Mouse (Mus musculus) cerebral cortex, adult 2 months (tissue): ENCODE measurements around the gene Pitpna.

Experiments used
- WGBS: fragments of 180-500 bp; shearing (Covaris S2); methylation state at CpG from one replicate; pipeline ENCODE4 v1.1.7; 2018; 5-methylcytosine and 5-hydroxymethylcytosine counted together

Pitpna gene

DNA sequence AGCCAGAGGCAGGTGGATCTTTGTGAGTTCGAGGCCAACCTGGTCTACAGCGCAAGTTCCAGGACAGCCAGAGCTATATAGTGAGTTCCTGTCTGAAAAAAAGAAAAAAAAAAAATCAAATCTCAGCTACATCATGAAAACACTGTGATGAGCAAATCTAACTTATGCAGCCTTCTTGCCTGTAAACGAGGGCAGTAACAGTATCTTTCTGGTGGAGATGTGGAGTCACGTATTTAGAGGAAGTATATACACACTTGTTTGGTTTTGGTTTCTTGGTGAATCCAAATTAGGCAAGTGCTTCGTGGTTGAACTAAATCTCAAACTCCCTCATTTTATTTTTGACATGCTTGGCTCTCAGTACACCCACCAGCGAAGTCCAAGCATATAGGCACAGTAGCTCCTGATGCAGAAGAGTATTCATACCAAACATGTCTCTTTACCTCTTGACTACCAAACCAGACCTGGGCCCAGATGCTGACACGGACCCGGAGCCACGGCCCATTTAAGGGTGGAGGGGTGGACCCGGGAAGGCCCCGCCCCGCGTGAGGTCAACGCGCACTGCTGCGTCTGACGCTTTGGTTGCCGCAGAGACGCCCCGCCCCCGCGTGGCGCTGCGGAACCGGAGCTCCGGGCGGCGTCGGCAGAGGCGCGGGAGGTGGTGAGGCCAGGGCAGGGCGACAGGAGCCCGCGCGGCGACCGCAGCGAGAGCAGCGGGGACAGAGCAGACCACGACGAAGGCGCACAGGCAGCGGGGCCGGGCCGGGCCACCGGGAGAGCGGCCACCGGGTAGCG is at the start of gene Pitpna:
Gene Pitpna, plus strand, starts transcription at position 605 of the 792 bp plus-strand sequence.
- 4% methylated on average over 49 of the region's 49 CpGs for WGBS

DNA sequence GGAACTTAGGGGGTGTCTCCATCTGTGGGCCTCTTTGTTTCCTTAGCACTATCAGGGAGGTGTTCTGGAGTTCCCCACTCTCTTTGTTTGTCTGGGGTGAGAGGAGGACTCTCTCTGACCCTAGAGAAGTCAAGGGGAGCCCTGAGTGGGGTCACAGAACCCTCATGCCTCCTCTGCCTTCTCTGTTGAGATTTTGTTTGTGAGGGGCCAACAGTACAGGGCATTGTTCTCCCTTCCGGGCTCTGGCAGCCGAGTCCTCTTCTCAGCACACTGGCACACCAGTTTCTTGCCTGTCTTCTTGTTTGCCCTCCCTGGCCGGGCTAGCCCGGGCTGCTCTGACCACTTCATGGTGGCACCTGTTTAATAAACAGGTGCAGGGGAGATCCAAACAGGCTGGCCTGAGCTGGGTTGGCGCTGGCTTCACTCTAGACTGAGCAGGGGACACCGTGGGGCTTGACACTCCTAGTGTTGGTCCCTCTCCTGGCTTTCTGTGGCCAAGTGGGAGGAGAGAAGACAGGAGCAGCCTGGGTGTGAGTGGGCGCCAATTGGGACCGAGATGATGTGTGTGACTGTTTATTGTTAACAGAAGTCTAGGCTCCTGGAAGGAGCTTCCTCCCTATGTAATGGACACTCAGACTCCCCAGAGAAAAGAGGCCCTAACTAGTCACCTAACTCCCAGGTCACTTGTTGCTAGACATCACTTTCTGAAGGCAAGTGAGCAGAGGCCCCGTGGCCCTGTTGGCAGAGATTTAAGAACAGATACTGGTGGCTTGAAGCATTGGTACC is 49.5 kb upstream of the Pitpna start:
- WGBS = 41% methylated on average over 9 of the region's 9 CpGs

DNA sequence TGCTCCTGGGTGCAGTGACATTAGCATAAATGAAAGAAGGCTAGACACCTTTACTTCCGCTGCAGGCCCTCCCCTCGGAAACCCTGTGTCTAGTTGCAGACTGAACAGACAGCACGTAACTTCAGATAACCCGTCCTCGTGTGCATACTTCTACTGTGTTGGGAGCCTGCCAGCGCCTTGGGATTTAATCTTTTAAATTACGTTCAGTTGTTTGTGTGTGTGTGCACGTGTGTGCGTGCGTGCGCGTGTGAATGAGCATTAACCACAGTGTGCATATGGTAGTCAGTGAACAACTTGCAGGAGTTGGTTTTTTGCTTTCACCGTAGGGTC is 49.0 kb upstream of the Pitpna start:
- 76% methylated on average over 13 of the region's 13 CpGs for WGBS

DNA sequence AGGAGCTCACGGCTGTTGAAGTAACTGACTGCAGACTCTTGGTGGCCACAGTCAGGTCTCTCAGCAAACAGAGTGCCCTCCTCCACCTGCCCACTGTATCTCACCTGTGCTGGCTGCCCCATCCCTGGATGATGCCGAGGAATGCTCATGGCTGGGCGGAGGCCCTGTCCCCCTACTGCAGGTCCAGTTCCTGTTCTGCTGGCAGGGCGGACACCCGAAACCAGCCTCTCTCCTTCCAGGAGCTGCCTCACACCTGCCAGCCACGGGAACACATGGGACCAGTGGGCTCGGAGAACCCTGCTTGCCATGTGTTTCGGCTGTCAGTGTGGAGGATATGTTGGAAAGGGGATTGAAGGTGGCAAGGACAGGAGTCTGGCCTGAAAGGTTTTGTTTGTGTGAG is 47.7 kb upstream of the Pitpna start:
- WGBS = 68% methylated on average over 8 of the region's 8 CpGs

DNA sequence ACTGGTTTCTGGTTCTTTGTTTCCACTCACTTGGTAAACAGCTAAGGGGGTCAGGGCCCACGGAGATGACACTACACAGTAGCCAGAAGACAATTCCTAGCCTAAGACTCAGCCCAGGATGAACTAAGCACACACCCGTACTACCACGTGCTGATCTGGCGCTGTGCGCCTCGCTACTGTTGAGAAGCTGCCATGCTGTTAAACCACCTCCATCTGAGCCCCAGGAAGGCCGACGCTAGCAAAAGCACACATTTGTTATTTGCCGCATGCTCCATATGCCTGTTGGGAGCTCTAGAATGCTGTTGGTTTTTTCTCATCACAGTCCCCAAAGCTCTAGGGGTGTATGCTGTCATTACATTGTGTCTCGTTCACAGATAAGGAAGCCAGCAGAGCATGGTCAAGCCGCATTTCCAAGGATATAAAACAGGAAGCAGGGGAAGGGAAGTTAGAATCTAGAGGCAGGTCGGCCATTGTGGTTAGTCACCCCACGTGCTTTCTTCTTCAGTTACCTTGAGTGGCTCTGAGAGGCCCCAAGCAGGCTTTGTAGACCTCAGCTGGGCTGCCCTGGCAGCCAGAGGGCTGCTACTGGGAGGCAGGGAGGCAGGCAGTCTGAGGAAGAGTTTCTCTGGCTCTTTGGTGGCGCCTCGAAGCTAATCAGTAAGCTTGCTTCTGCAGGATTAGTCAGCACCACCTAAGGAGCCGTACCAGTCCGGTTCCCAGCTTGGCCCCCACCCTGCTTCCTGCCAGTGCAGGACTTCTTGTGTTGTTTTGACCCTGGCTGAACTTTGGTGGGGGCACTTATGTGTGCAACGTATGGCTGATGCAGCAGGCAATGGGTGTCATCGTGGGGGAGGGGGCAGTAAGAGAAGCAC is 47.0 kb upstream of the Pitpna start:
- WGBS = 40% methylated on average over 19 of the region's 19 CpGs

DNA sequence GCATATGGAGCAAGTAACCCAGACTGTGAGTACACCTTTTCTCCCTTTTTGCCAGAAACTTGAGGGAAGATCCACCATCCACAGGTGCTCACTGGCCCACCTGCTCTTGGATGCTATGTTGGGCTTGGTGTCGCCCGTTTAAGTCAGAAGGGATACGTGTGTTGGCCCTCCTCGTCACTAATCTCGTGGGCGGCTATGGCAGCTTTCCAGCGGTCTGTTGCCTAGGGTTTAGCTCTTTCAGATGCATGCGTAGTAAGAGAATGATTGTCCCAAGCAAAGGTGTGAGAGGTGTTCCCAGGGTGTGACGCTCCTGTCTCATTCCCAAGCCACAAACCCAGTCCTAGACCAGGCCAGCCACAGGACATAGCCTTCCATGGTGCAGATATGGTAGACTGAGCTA is 43.2 kb upstream of the Pitpna start:
- WGBS = 68% methylated on average over 9 of the region's 9 CpGs

DNA sequence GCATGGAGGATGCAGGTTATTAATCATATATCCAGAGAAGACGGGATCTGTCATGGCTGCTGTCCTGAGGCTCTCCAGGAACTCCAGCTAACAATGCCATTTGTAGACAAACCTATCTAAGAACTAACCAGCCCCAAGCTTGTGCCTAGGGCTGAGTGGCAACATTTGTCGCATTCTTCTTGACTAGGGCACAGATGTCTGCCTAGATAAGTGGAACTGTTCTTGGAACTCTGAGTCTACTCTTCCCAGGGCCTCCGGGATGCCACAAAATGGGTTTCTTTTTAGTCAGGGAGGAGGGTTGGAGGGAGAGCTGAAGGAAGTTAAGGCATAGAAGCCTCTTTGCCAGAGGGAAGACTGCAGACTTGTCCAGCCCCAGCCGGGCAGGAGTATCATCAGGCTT is 41.8 kb upstream of the Pitpna start:
- WGBS = 77% methylated on average over 4 of the region's 4 CpGs

DNA sequence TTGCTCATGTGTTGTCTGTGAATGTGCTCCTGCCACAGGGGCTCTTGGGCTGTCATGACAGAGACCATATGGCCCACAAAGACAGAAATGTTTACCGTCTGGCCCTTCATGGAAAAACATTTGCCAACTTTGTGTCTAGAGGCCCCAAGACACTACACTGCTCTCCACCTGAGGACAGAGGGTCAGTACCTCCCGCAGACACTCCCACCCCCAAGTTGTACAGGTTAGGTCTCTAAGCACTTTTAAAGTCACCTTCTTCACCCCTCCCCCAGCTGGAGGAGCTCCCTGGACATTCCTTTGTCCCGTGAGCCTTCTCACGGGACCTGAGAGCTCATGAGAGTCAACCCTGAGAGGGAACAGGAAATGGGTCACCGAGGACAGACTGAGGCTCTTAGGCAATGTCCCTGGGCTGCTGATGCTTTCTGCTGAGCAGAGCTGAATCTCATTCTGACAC is 38.2 kb upstream of the Pitpna start:
- WGBS = 60% methylated on average over 5 of the region's 5 CpGs

DNA sequence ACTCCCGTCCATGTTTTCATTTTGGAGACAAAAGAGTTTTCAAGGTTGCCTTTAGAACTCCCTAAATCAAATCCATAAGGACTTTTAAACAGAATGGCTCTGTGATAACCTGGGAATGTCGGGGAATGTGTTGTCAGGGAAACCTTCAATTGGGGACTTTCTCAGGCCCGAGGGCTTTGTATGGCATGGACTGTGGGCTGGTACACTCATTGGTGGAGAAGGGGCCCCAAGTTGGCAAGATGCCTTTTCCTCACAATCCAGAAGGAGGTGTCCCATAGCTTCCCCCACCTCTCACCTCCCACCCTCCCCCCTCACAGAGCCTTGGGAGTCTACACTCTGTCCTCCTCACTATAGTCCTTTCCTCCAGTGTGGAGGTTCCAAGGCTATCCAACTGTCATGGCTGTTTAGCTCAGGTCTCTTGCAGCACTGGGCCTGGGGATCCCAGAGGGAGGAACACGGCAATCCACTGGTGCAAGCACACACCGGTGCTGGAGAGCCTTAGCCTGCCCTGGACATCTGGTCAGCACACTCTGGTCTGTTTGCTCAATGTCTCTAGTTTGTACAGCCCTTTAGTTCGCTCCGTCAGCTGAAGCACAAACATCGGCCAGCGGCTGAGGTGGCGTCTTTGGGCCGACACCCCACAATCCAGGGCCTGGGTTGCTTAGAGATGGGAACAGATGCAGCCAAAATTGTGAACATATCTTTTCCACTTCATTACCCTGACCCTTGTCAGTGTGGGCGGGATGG is 37.5 kb upstream of the Pitpna start:
- 77% methylated on average over 12 of the region's 12 CpGs for WGBS

DNA sequence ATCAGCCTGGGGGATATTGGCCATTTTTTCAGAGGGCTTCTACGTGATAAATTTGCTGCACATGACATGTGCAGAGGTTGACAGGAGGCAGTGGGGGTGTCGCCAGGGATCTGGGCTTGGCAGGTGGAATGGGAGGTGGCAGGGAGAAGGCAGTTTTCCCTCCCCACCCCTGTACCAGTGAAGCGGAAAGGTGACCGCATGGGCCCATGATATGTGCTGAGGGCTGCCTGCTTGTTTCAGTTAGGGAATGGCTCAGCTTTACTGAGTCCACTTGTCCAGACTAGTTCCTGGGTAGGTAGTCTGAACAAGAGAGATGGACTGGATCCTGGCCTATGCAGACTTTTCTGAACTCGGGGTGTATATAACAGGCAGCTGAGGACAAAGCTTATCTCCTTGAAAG is 36.6 kb upstream of the Pitpna start:
- 83% methylated on average over 5 of the region's 5 CpGs for WGBS

DNA sequence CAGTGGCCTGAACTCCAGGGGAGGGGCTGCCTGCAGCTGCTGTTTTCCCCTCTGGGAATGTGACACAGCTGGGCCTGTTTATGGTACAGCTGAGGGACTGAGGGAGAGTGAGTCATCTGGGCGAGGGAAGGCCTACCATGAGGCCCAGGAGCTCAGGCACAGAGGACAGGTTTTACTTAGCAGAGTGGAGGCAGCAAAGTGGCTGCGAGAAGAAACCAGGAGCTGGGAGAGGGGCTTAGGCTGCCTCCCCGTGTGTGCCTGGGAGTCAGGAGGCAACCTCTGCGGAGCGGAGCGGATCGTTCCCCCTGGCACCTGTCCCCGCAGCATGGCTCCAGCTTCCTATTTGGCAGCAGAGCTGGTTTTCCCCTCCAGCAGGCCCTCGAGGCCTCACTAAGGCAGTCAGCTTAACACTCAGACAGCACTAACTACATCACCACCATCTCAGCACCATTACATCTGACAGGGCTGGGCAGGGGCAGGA is 35.9 kb upstream of the Pitpna start:
- 29% methylated on average over 7 of the region's 9 CpGs for WGBS

DNA sequence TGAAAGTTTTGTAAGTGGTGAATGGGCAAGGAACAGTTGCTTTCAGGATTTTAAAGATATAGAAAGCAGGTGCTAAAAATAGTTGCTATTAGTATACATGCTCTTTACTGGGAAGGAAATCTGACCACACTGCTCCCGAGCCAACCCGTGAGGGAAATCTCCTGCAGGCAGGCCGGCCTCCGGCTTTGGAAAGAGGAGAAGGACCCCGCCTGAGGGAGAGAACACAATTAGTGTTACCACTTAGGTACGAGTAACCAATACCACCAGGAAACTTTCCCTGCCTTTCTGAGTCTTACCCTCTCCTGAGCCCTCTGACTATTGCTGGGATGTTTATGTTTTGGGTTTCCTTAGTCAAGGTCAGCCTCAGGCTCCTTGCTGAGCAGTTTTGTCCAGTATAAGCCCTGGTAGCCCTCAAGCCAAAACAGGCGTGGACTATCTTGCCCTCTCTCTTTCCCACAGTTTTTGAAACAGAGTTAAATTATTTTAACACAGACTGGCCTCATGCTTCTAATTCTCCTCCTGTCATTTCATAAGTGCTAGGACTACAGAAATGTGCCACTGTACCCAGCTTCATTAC is 34.9 kb upstream of the Pitpna start:
- WGBS = 76% methylated on average over 7 of the region's 7 CpGs

DNA sequence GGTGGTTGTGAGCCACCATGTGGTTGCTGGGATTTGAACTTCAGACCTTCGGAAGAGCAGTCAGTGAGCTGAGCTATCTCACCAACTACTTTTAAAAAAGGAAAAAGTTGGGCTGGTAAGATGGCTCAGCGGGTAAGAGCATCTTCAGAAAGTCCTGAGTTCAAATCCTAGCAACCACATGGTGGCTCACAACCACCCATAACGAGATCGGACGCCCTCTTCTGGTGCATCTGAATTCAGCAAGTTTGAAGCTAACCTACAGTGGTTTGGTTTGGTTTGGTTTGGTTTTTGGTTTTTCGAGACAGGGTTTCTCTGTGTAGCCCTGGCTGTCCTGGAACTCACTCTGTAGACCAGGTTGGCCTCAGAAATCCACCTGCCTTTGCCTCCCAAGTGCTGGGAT is 31.9 kb upstream of the Pitpna start:
- 92% methylated on average over 6 of the region's 6 CpGs for WGBS

DNA sequence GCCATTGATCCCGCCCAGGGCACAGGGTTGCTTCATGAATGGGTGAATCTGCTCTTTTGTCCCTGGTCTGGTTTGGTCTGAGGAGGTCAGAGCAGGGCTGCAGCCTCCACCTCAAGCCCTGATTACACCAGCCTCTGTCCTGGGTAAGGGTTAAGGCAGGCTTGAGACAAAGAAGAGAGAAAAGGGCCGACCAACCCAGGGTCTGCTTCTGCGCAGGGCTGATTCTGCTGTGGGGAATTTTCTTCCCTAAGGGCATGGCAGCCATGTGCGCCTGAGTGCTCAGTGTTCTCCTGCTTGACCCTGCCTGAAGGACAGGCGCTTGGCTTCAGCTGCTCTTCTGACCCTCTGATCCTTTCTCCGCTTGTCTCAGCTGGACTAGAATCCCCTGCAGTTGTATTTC is 30.8 kb upstream of the Pitpna start:
- WGBS = 90% methylated on average over 6 of the region's 6 CpGs

DNA sequence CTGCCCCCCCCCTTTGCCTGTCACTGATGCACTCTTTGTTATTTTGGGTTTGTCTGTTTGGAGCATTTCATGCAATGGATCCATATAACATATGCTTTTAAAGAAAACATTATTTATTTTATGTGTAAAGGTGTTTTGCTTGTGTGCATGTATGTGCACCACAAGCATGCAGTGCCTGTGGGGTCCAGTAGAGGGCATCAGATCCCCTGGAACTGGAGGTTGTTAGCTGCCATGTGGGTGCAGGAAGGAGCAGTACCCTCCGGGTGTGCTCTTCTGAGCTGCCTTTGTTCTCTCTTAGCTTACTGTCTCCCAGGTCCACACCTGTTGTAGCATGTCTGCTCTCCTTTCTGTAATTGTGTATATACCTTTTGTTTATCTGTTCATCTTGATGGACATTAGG is 29.8 kb upstream of the Pitpna start:
- 85% methylated on average over 1 of the region's 1 CpGs for WGBS

DNA sequence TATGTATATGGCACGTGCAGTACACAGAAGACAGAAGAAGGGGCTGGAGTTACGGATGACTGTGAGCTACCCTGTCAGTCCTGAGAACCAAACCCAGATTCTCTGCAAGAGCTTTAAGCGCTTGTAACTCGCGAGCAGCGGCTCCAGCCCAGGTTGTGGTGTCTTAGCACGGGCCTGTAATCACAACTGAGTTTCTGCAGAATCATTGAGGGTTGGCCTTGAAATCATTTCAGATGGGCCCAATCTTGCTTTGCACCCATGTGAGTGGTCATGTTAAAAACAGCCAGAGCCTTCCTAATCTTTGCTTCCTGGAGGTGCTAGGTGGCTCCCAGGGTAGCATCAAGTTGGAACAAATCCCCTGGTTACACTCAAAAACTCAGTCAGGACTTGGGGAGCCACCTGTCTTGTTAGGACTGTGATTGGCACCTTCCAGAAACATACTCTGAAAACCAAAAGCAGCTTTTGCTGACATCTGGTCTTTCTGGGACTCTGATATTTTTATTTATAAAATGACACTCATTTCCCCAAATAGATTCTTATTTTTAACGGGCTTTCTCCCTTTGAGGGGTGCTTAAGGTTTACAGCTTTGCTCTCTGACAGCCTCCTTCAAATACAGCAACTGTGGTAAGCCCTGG is 27.9 kb upstream of the Pitpna start:
- WGBS = 70% methylated on average over 8 of the region's 8 CpGs

DNA sequence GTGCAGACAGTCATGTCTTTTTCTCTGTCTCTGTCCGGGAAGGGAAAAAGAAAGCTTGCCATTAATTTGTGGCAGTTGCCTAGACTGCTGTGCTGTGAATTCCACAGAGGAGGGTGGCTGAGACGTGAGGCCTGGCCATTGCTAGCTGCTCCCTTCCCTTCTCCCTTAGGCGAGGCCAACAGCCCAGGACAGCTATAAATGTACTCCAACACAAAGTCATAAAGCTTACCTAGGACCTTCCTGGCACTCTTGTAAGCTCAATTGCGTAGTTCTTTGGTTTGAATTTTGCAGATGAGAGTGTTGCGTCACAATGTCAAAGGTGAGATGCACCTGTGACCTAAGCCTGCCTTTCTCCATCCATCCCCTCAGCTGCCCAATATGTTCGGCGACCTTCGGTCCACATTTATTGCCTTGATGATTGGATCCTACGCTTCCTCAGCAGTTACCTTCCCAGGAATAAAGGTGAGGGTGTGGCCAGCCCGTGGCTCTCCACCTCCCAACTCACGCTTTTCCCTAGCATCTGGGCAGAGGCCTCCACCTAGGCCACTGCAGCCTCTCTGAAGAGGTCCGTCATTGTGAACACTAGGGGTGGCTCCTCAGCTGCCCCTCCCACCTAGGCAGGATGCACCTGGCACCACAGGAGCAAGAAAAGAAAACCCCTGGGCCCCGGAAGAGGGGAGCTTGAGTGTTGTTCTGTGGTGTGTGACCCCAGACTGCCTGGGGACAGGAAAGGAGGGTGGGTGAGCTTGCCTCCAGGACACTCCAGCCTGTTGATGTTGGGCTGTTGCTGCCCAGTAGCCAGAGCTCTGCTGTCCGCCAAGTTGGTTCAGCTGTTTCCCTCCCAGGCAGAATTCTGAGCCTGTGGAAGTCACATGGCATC is 27.1 kb upstream of the Pitpna start:
- 74% methylated on average over 14 of the region's 14 CpGs for WGBS

DNA sequence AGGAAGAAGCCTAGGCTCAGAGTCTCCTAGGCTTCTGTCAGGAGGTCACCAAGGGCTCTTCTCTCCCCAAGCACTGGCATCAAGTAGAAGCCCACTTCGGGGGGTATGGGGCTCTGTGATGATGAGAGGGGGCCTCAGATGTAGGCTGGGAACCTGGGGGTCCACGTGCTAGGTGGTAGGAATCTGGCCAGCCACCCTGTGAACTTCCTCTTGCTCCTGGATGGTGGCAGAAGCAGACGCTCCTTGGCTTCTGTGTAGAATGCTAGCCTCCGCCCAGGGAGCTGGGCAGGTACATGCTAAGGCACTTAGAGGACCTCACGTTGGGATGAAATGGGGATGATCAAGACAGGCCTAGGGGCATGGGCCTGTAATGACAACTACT is 26.5 kb upstream of the Pitpna start:
- 80% methylated on average over 5 of the region's 5 CpGs for WGBS

DNA sequence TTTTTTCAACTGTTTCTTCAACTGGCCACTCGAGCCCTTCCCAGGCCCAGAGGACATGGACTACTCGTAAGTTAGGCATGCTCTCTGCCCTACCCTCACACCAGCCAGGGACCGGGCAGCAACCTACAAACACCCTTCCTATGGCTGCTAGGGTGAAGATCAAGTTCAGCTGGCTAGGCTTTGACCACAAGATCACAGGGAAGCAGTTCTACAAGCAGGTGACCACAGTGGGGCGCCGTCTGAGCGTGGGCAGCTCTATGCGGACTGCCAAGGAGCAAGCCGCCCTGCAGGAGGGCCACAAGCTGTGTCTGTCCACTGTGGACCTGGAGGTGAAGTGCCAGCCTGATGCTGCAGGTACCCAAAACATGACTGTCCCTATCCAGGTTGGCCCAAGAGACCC is 25.1 kb upstream of the Pitpna start:
- WGBS = 80% methylated on average over 8 of the region's 8 CpGs
